Mouse (Mus musculus): Measurements from ENCODE around the gene Zfp644. TPM values are rescaled to one million over a fixed set of nuclear protein-coding genes. Genes with fewer than 3 reads are reported as not detected.

The Zfp644 gene
- polyA plus RNA-seq (2015; fragmentation: Nextera tagmentation; extraction: Ambion mirVana) = 79.1 and 85.8 TPM in 2 replicates

DNA sequence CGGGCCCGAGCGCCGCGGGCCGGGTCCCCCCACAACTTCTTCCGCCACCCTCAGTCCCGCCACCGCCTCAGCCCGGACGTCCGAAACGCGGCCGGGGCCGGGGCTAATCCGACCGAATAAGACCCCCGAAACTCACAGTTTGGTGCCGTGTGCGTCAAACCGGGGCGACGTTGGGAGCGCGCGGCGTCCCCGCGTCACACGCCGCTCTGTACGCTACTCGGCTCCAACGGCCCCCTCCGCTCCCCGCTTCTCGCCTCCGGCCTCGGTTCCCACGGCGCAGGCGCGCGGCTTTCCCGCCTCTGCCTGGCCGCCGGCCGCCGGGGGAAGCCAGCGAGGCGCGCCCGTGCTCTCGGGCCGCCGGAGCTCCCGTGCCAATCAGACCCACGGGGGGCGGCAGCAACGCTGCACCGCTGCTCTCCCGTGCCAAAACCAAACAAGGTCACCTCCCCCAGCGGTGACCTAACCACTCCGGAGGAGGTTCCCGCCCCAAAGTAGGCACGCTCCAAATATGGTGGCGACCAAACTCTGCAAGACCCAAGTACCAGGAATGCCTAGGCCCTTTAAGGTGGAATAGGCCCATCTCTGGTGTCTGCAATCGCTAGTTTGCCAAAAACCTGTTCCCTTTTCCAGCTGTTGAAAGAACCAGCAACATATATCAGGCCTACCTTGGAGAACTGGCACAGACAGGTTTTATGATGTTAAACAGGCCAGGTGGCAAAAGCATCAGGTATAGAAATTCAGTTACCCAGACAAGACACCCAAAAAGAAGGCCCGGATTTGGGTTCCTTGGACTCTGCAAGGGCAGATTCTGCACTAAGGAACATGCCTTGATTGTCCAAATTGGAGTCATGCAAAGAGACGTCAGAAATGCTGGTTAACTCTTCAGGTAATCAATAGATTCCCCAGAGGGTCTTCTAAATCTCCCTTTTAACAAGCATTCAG, at the start of gene Zfp644:
Gene Zfp644, minus strand, starts transcription at position 892 of the 942 bp plus-strand sequence.
- ATAC-seq = peak; percentile 98
- WGBS = 1% methylated on average over 69 of the region's 71 CpGs
- Histone ChIP-seq H3K9me3 (ENCODE audit: control insufficient read depth, low read length) (no peaks in the 10 kb centered on the region), H3K9ac (replicated peaks; ENCODE audit: low read depth, low read length) (peak within 1 kb of the TSS; percentile 96), H3K4me2 (ENCODE audit: low read length) (peak within 1 kb of the TSS; percentile 63), H3K4me1 (replicated peaks; ENCODE audit: control insufficient read depth, insufficient read depth, low read length) (peaks cover 24% of the 10 kb centered on the region), H3K27ac (ENCODE audit: low read length) (peak within 1 kb of the TSS; percentile 97), H3K36me3 (ENCODE audit: control insufficient read depth, insufficient read depth) (no peaks in the 10 kb centered on the region), H3K4me3 (replicated peaks; ENCODE audit: low read length) (peak within 1 kb of the TSS; percentile 80), H3K27me3 (replicated peaks; ENCODE audit: control insufficient read depth, insufficient read depth, low read length) (no peaks in the 10 kb centered on the region)

DNA sequence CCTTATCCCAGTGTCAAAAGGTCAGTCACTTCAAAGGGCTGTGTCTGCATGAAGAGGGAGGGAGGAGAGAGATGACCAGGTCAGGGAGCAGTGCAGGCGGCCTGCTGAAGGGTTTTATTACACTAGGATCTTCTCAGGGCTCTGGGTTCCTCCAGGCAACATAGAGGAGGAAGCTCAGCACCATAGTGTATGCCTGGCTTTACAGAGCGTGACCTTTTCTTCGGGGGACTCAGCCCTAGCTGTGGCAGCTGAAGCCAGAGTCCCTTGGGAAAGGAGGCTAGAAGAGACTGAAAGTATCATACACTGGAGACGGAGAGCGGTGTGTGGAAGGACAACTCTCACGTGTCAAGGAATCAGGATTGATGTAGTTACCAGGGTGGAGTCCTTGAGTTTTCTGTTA, 42.6 kb upstream of the Zfp644 start:
- H3K36me3 ChIP-seq (ENCODE audit: control insufficient read depth, insufficient read depth) = no peaks in the 10 kb centered on the region
- no peaks in the 10 kb centered on the region for H3K27me3 ChIP-seq (replicated peaks; ENCODE audit: control insufficient read depth, insufficient read depth, low read length)
- ATAC-seq = no peak
- no peaks in the 10 kb centered on the region for H3K9me3 ChIP-seq (ENCODE audit: control insufficient read depth, low read length)
- H3K9ac ChIP-seq (replicated peaks; ENCODE audit: low read depth, low read length) = no peak overlapping the region
- no peak overlapping the region for H3K4me3 ChIP-seq (replicated peaks; ENCODE audit: low read length)
- no peak overlapping the region for H3K4me2 ChIP-seq (ENCODE audit: low read length)
- H3K27ac ChIP-seq (ENCODE audit: low read length) = no peak overlapping the region
- WGBS = 72% methylated on average over 6 of the region's 6 CpGs
- H3K4me1 ChIP-seq (replicated peaks; ENCODE audit: control insufficient read depth, insufficient read depth, low read length) = no peaks in the 10 kb centered on the region

DNA sequence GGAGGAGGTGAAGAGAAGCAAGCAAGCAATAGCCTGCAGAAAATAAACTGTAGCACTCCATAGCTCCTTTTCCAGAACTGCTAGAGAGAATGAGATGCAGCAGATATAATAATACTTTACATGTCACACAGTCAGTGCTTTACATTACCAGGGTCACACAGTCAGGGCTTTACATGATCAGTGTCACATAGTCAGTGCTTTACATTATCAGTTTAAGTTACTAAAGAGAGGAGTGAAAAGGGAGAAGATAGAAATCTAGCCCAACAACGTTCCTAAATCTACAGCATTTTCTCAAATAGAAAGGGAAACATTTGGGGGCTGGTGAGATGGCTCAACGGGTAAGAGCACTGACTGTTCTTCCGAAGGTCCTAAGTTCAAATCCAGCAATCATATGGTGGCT, 26.4 kb upstream of the Zfp644 start:
- H3K9me3 ChIP-seq (ENCODE audit: control insufficient read depth, low read length) = no peaks in the 10 kb centered on the region
- no peak overlapping the region for H3K4me3 ChIP-seq (replicated peaks; ENCODE audit: low read length)
- H3K27ac ChIP-seq (ENCODE audit: low read length) = no peak overlapping the region
- H3K4me2 ChIP-seq (ENCODE audit: low read length) = no peak overlapping the region
- no peak overlapping the region for H3K9ac ChIP-seq (replicated peaks; ENCODE audit: low read depth, low read length)
- no peaks in the 10 kb centered on the region for H3K27me3 ChIP-seq (replicated peaks; ENCODE audit: control insufficient read depth, insufficient read depth, low read length)
- H3K36me3 ChIP-seq (ENCODE audit: control insufficient read depth, insufficient read depth) = no peaks in the 10 kb centered on the region
- WGBS = 90% methylated on average over 3 of the region's 3 CpGs
- ATAC-seq = no peak
- H3K4me1 ChIP-seq (replicated peaks; ENCODE audit: control insufficient read depth, insufficient read depth, low read length) = no peaks in the 10 kb centered on the region

DNA sequence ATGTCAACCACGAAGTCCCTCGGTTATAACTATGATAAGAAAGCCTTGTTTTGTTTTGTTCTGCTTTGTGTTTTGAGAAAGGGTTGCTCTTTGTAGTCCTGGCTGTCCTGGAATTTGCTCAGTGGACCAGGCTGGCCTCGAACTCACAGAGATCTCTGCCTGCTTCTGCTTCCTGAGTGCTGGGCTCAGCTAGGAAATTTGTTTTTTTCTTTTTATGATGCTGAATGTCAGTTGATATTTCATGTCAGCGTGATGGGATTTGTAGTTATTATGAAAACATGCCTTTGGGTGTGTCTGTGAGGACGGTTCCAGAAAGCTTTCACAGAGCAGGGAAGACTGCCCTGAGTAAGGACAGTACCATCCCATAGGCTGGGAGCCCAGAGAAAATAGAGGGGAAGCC, 25.7 kb upstream of the Zfp644 start:
- WGBS = 73% methylated on average over 5 of the region's 5 CpGs
- ATAC-seq = no peak
- no peaks in the 10 kb centered on the region for H3K4me1 ChIP-seq (replicated peaks; ENCODE audit: control insufficient read depth, insufficient read depth, low read length)
- H3K27ac ChIP-seq (ENCODE audit: low read length) = no peak overlapping the region
- no peaks in the 10 kb centered on the region for H3K9me3 ChIP-seq (ENCODE audit: control insufficient read depth, low read length)
- H3K4me3 ChIP-seq (replicated peaks; ENCODE audit: low read length) = no peak overlapping the region
- no peak overlapping the region for H3K9ac ChIP-seq (replicated peaks; ENCODE audit: low read depth, low read length)
- H3K36me3 ChIP-seq (ENCODE audit: control insufficient read depth, insufficient read depth) = no peaks in the 10 kb centered on the region
- H3K4me2 ChIP-seq (ENCODE audit: low read length) = no peak overlapping the region
- no peaks in the 10 kb centered on the region for H3K27me3 ChIP-seq (replicated peaks; ENCODE audit: control insufficient read depth, insufficient read depth, low read length)

DNA sequence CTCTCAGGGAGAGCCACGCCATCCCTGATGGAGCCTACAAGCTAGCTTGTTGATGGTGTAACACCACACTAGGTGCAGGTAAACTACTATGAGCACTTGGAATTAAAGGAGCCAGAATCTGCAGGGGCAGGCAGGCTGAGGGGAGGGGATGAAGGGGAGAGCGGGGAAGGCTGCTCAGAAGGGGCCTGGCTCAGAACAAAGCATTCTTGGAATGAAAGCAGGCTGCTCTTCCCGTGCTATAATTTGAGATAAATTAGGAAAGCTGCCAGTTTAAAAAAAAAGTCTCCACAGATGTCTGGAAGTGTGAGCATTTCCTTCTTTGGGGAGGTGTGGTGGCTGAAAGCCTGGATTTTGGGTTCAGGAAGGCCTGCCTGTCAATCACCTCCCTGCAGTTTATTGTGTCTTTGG, 14.8 kb upstream of the Zfp644 start:
- H3K27me3 ChIP-seq (replicated peaks; ENCODE audit: control insufficient read depth, insufficient read depth, low read length) = no peaks in the 10 kb centered on the region
- H3K36me3 ChIP-seq (ENCODE audit: control insufficient read depth, insufficient read depth) = no peaks in the 10 kb centered on the region
- 11% methylated on average over 3 of the region's 3 CpGs for WGBS
- H3K9ac ChIP-seq (replicated peaks; ENCODE audit: low read depth, low read length) = peak overlapping the region; percentile 53
- peak; percentile 91 for ATAC-seq
- peaks cover 25% of the 10 kb centered on the region for H3K4me1 ChIP-seq (replicated peaks; ENCODE audit: control insufficient read depth, insufficient read depth, low read length)
- no peak overlapping the region for H3K4me3 ChIP-seq (replicated peaks; ENCODE audit: low read length)
- H3K4me2 ChIP-seq (ENCODE audit: low read length) = peak overlapping the region; percentile 31
- no peaks in the 10 kb centered on the region for H3K9me3 ChIP-seq (ENCODE audit: control insufficient read depth, low read length)
- H3K27ac ChIP-seq (ENCODE audit: low read length) = peak overlapping the region; percentile 91

DNA sequence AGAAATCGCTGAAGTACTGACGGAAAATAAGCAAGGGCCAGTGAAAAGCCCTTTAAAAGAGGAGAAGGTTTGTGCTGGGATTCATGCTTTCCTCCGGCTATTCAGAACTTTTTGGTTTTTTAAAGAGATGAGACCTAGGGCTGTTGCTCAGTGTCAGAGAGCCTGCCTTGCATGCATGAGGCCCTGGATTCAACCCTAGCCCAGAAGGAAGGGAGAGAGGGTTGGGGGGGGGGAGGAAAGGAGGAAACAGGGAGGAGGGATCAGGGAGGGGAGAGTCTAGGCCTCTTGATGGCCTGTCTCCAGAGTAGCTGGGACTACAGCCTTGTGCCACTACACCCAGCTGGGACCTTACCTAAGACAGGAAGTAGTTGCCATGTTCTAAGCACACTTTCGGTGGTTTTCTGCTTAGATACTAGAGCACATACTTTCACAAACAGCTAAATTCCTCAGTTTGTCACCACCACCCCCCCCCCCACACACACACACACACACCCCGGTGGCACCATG, 14.2 kb upstream of the Zfp644 start:
- Histone ChIP-seq H3K4me1 (replicated peaks; ENCODE audit: control insufficient read depth, insufficient read depth, low read length) (peaks cover 25% of the 10 kb centered on the region), H3K4me2 (ENCODE audit: low read length) (peak overlapping the region; percentile 31), H3K9ac (replicated peaks; ENCODE audit: low read depth, low read length) (peak overlapping the region; percentile 53), H3K9me3 (ENCODE audit: control insufficient read depth, low read length) (no peaks in the 10 kb centered on the region), H3K36me3 (ENCODE audit: control insufficient read depth, insufficient read depth) (no peaks in the 10 kb centered on the region), H3K4me3 (replicated peaks; ENCODE audit: low read length) (no peak overlapping the region), H3K27ac (ENCODE audit: low read length) (peak overlapping the region; percentile 91), H3K27me3 (replicated peaks; ENCODE audit: control insufficient read depth, insufficient read depth, low read length) (no peaks in the 10 kb centered on the region)
- WGBS = 65% methylated on average over 5 of the region's 5 CpGs
- ATAC-seq = no peak; the same call in 1 of the 2 replicates

DNA sequence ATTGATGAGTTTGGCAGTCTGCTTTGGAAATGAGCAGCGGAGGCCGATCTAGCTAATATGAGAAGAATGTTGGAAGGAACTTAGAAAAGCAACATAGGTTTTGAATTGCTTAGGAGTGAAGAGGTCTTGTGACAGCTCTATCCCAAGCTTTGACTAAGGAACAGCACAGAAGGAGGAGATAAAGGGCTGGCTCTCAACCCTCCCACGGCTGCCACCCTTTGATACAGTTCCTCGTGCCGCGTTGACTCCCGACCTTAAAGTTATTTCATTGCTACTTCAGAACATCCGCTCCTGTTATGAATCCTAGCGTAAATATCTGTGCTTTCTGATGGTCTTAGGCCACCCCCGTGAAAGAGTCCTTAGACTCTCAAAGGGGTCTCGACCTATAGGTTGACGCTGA, 13.5 kb upstream of the Zfp644 start:
- Histone ChIP-seq H3K4me2 (ENCODE audit: low read length) (no peak overlapping the region), H3K36me3 (ENCODE audit: control insufficient read depth, insufficient read depth) (no peaks in the 10 kb centered on the region), H3K9ac (replicated peaks; ENCODE audit: low read depth, low read length) (no peak overlapping the region), H3K27me3 (replicated peaks; ENCODE audit: control insufficient read depth, insufficient read depth, low read length) (no peaks in the 10 kb centered on the region), H3K27ac (ENCODE audit: low read length) (no peak overlapping the region), H3K4me3 (replicated peaks; ENCODE audit: low read length) (no peak overlapping the region), H3K9me3 (ENCODE audit: control insufficient read depth, low read length) (no peaks in the 10 kb centered on the region), H3K4me1 (replicated peaks; ENCODE audit: control insufficient read depth, insufficient read depth, low read length) (peaks cover 25% of the 10 kb centered on the region)
- ATAC-seq = no peak
- 82% methylated on average over 12 of the region's 12 CpGs for WGBS

DNA sequence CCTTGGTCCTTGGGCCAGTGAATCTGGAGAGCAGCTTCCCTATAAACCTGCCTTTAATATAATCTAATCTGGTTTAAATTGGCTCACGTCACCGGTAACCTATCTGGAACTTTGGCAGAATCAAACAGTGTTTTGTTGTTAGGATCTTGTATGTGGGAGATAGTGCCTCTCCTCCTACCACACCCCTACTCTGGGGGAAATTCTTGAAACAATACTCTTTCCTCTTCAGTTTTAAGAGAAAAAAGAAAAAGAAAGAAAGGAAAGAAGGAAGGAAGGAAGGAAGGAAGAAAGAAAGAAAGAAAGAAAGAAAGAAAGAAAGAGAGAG, 13.0 kb upstream of the Zfp644 start:
- H3K9me3 ChIP-seq (ENCODE audit: control insufficient read depth, low read length) = no peaks in the 10 kb centered on the region
- H3K36me3 ChIP-seq (ENCODE audit: control insufficient read depth, insufficient read depth) = no peaks in the 10 kb centered on the region
- no peak overlapping the region for H3K9ac ChIP-seq (replicated peaks; ENCODE audit: low read depth, low read length)
- 51% methylated on average over 2 of the region's 2 CpGs for WGBS
- no peaks in the 10 kb centered on the region for H3K27me3 ChIP-seq (replicated peaks; ENCODE audit: control insufficient read depth, insufficient read depth, low read length)
- no peak overlapping the region for H3K27ac ChIP-seq (ENCODE audit: low read length)
- no peak overlapping the region for H3K4me2 ChIP-seq (ENCODE audit: low read length)
- no peak for ATAC-seq
- H3K4me1 ChIP-seq (replicated peaks; ENCODE audit: control insufficient read depth, insufficient read depth, low read length) = peaks cover 25% of the 10 kb centered on the region
- H3K4me3 ChIP-seq (replicated peaks; ENCODE audit: low read length) = no peak overlapping the region

DNA sequence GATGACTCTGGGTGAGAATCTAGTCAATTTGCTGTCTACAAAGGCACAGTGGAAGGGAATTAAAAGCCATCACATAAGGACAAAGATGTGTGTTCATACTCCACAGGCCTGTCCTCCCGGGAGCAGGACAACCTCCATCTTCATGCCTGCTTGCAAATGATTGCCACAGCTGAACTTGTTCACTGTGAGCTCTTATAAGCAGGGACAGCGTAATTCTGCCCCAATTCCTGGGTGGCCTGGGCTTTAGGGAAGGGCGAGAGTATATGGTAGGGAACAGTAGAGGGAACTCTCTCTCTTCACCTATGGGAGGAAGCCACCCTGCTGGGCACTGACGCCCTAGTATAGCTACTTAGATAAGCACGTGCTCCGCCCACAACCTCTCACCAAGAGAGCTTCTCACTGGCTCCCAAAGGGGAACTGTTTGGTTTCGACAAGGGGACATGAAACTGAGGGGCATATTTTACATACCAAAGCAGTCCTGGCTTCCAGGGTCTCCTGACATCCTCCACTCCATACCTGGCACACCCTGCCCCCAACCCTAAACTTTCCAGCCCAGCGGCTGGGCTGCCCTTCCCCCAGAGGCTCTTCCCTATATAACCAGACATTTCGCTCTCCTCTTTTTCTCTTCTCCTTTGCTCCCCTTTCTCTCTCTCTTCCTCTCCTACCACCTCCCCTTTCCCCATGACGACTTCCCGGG, 12.4 kb upstream of the Zfp644 start:
- Histone ChIP-seq H3K36me3 (ENCODE audit: control insufficient read depth, insufficient read depth) (no peaks in the 10 kb centered on the region), H3K4me1 (replicated peaks; ENCODE audit: control insufficient read depth, insufficient read depth, low read length) (peaks cover 25% of the 10 kb centered on the region), H3K4me2 (ENCODE audit: low read length) (no peak overlapping the region), H3K27me3 (replicated peaks; ENCODE audit: control insufficient read depth, insufficient read depth, low read length) (no peaks in the 10 kb centered on the region), H3K4me3 (replicated peaks; ENCODE audit: low read length) (no peak overlapping the region), H3K9me3 (ENCODE audit: control insufficient read depth, low read length) (no peaks in the 10 kb centered on the region), H3K27ac (ENCODE audit: low read length) (peak overlapping the region; percentile 54), H3K9ac (replicated peaks; ENCODE audit: low read depth, low read length) (no peak overlapping the region)
- 50% methylated on average over 11 of the region's 11 CpGs for WGBS
- no peak for ATAC-seq
